Mouse (Mus musculus): Measurements from ENCODE around the gene Recql5. TPM values are rescaled to one million over a fixed set of nuclear protein-coding genes. Genes with fewer than 3 reads are reported as not detected.

The Recql5 gene
- polyA plus RNA-seq, 1 experiment from 2014 or later, result 19.7 TPM

- ATAC-seq (ENCODE audit: low FRiP score), result no peak
- 91% methylated on average over 5 of the region's 5 CpGs for WGBS
- H3K27ac ChIP-seq (replicated peaks), result no peak overlapping the region
These were observed 89.4 kb downstream of the Recql5 start for GRCm38 (mm10) chr11:115843891-115844239.

DNA sequence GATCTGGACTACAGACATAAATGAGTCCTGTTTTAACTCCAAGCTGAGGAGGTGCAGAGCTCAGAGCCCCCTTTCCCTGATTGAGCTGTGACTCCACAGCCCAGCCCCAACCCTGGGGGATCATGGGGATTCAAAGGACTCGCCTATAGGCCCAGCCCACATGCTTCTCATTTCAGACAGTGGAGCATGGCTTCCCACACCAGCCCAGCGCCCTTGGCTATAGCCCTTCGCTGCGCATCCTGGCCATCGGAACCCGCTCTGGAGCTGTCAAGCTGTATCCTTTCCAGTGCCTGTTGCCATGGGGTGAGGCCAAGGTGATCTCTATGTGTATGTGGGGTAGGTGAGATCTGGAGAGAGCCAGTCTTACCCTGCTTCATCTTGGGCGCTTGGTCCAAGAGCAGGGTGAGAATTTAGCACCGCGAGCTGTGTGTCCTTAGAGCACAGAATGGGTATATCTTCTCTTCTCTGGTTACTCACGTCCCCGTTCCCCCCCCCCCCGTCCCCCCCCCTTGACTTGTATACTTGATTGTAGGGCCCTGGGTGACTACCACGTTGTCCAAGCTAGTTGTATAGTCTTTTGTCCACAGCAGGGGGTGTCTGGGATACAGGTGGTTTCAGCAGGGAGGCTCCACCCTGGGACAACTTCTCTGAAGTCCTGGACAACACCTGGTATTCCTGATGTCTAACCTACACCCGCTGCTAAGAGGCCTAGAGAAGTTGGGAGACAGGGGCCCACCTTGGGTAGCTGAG lies 90.0 kb downstream of the Recql5 start:
- WGBS, result 84% methylated on average over 11 of the region's 14 CpGs
- no peak overlapping the region for H3K9ac ChIP-seq (replicated peaks)
- no peak overlapping the region for H3K27ac ChIP-seq (replicated peaks)
- no peak overlapping the region for H3K4me2 ChIP-seq
- H3K4me3 ChIP-seq (replicated peaks), result no peak overlapping the region
- H3K9me3 ChIP-seq (replicated peaks), result no peaks in the 10 kb centered on the region
- no peaks in the 10 kb centered on the region for H3K36me3 ChIP-seq
- H3K27me3 ChIP-seq (replicated peaks), result no peaks in the 10 kb centered on the region
- ATAC-seq (ENCODE audit: low FRiP score), result no peak
- H3K4me1 ChIP-seq, result no peaks in the 10 kb centered on the region

More at GRCm38 (mm10) chr11:115843891-115844239, 89.4 kb downstream of the Recql5 start:
- H3K9me3 ChIP-seq (replicated peaks), result no peaks in the 10 kb centered on the region
- H3K27me3 ChIP-seq (replicated peaks), result no peaks in the 10 kb centered on the region
- no peak overlapping the region for H3K4me2 ChIP-seq
- H3K9ac ChIP-seq (replicated peaks), result no peak overlapping the region
- no peaks in the 10 kb centered on the region for H3K36me3 ChIP-seq
- no peaks in the 10 kb centered on the region for H3K4me1 ChIP-seq
- no peak overlapping the region for H3K4me3 ChIP-seq (replicated peaks)

Other genes with a start within 250 kb of the Recql5 start
- 192 and 194 TPM in 2 replicates for gene Grb2, start 224.9 kb downstream of the Recql5 start, polyA plus RNA-seq (2015; fragmentation: Nextera tagmentation; extraction: Ambion mirVana)
- 20.3 and 21.2 TPM in 2 replicates for gene Tmem94, start 168.0 kb downstream of the Recql5 start, polyA plus RNA-seq (2015; fragmentation: Nextera tagmentation; extraction: Ambion mirVana)
- 9.8 and 10.2 TPM in 2 replicates for gene Caskin2, start 119.8 kb downstream of the Recql5 start, polyA plus RNA-seq (2015; fragmentation: Nextera tagmentation; extraction: Ambion mirVana)
- 22.0 and 23.7 TPM in 2 replicates for gene Tsen54, start 118.8 kb downstream of the Recql5 start, polyA plus RNA-seq (2015; fragmentation: Nextera tagmentation; extraction: Ambion mirVana)
- gene Llgl2, start 109.4 kb downstream of the Recql5 start, polyA plus RNA-seq (2015; fragmentation: Nextera tagmentation; extraction: Ambion mirVana), result 0.97 and 8.8 TPM in 2 replicates
- 0.12 and 5.0 TPM in 2 replicates for gene Myo15b, start 75.1 kb downstream of the Recql5 start, polyA plus RNA-seq (2015; fragmentation: Nextera tagmentation; extraction: Ambion mirVana)
- 2.2 and 8.1 TPM in 2 replicates for gene Smim5, start 33.5 kb downstream of the Recql5 start, polyA plus RNA-seq (2015; fragmentation: Nextera tagmentation; extraction: Ambion mirVana)
- 0.68 and 3.1 TPM in 2 replicates for gene Smim6, start 21.5 kb downstream of the Recql5 start, polyA plus RNA-seq (2015; fragmentation: Nextera tagmentation; extraction: Ambion mirVana)
- gene Sap30bp, start 195 bp downstream of the Recql5 start, polyA plus RNA-seq (2015; fragmentation: Nextera tagmentation; extraction: Ambion mirVana), result 39.0 and 40.5 TPM in 2 replicates
- 2.0 and 4.9 TPM in 2 replicates for gene Itgb4, start 41.2 kb upstream of the Recql5 start, polyA plus RNA-seq (2015; fragmentation: Nextera tagmentation; extraction: Ambion mirVana)
- gene Galk1, start 79.2 kb upstream of the Recql5 start, polyA plus RNA-seq (2015; fragmentation: Nextera tagmentation; extraction: Ambion mirVana), result 65.9 and 98.5 TPM in 2 replicates
- gene H3f3b, start 94.5 kb upstream of the Recql5 start, polyA plus RNA-seq (2015; fragmentation: Nextera tagmentation; extraction: Ambion mirVana), result 1,496 and 1,502 TPM in 2 replicates
- 31.6 and 33.5 TPM in 2 replicates for gene Unk, start 96.8 kb upstream of the Recql5 start, polyA plus RNA-seq (2015; fragmentation: Nextera tagmentation; extraction: Ambion mirVana)
- gene Unc13d, start 144.5 kb upstream of the Recql5 start, polyA plus RNA-seq (2015; fragmentation: Nextera tagmentation; extraction: Ambion mirVana), result 1.0 and 7.1 TPM in 2 replicates
- 162 and 167 TPM in 2 replicates for gene Wbp2, start 153.5 kb upstream of the Recql5 start, polyA plus RNA-seq (2015; fragmentation: Nextera tagmentation; extraction: Ambion mirVana)
- gene Trim47, start 193.7 kb upstream of the Recql5 start, polyA plus RNA-seq (2015; fragmentation: Nextera tagmentation; extraction: Ambion mirVana), result 9.8 TPM in 2 replicates
- gene Trim65, start 197.7 kb upstream of the Recql5 start, polyA plus RNA-seq (2015; fragmentation: Nextera tagmentation; extraction: Ambion mirVana), result 3.4 and 4.1 TPM in 2 replicates
- gene Mrpl38, start 205.4 kb upstream of the Recql5 start, polyA plus RNA-seq (2015; fragmentation: Nextera tagmentation; extraction: Ambion mirVana), result 82.2 and 95.1 TPM in 2 replicates
- gene Fbf1, start 234.7 kb upstream of the Recql5 start, polyA plus RNA-seq (2015; fragmentation: Nextera tagmentation; extraction: Ambion mirVana), result 44.2 and 48.5 TPM in 2 replicates

Measured in neural tube, embryonic 15.5 days (tissue).